Mouse (Mus musculus) heart, postnatal 14 days (tissue): ENCODE results near the gene Unc93b1. TPM values are rescaled to one million over a fixed set of nuclear protein-coding genes. Genes with fewer than 3 reads are reported as not detected.

ENCODE experiments used
- DNase-seq, 2 experiments: peaks; one replicate each; pipeline ENCODE4 v3.0.0; 2021 to 2022
- intact Hi-C: fragments of 180-260 bp; cut with DNase I; formaldehyde crosslinking; loops from one replicate; pipeline ENCODE4 v1.15.1; 2025
- total RNA-seq, 2 experiments: library from RNA; stranded (reverse); gene quantifications; 2 replicates each; pipeline ENCODE4 v1.2.3; 2021

Unc93b1 gene
- total RNA-seq, 2 experiments from 2014 or later: 21.7 to 21.9 TPM

DNA sequence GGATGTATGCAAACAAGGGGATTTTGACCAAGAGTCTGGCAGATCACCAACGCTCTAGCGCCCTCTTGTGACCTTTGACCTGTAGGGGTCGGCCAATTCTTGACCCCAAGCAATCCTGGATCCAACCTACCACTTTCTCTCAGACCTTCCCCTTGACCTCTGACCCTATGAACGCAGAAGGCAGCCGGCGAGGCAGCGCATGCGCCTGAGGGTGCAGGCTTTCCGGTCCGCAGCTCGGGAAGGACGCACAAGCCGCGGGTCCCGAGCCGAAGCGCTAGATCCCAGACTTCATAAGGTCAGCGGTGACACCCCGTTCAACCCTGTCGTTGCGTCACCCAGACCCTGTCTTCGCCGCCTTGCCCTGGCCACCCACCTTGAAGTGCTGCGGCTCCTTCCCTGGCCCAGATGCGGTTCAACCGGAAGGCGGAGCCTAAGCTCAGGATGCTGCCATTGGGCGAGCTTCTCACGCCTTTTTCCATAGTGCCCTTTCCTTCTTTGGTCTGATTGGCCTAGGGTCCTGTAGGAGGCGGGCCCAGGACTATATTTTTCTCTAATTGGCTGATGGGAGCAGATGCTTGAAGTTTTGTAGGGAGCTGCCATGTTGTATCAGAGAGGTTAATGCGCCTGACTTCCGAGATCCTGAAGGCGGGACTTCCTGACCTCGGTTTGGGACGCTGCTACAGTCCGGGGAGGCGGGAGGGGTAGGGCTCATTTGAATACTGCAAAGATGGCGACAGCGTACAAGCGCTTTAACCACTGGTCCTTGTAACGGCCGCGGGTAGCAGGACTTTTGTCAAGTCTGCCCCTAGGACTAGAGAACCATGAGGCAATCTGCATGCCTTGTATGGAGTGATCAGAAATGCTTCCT, 22.4 kb upstream of the Unc93b1 start, which contains the start of gene Ndufs8:
Ndufs8 (minus strand) TSS at position 438 of the 868 bp plus-strand sequence.
- peak; percentile 86 to 89 for DNase-seq
- intact Hi-C loops: no loop called here

DNA sequence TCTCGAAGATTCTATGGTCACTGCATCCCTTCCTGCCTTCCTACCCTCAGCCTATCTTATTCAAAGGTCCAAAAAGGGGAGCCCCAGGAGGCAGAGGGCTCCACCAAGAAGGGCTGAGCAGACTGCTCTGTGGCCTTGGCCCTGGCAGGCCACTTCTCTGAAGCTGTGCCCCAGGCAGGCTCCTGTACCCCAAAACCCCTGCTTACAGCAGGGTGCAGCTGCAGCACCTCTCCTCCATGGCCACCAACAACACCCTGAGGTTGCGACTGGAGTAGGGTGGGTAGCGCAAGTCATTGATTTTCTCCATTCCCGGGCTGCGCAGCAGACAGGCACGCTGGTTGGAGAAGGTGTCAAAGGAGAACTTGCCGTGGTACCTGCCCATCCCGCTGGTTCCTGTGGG, 21.3 kb upstream of the Unc93b1 start:
- no peak for DNase-seq
- intact Hi-C loops: no loop called here

DNA sequence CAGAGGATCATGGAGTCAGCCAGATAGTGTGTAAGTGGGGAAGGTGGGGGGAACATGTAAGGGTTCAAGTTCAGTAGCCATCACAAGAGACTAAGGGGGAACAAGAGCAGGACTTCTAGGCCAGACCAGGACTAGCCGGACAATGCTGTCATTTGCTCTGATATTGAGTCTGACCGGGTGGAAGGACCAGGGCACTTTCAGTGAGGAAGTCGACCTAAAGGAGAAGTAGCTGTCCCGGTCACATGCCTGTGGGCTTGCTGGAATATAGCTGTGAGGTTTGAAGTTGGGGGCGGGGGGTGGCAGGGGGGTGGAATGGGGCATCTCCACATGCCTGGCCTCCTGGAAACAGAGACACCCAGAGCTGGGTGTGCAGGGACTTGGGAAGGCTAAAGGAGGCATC, 20.5 kb upstream of the Unc93b1 start:
- intact Hi-C loops: no loop called here
- DNase-seq: no peak

- DNase-seq: no peak
- intact Hi-C loops: no loop called here
Measured at GRCm38 (mm10) chr19:3916727-3917126, 18.3 kb upstream of the Unc93b1 start.

DNA sequence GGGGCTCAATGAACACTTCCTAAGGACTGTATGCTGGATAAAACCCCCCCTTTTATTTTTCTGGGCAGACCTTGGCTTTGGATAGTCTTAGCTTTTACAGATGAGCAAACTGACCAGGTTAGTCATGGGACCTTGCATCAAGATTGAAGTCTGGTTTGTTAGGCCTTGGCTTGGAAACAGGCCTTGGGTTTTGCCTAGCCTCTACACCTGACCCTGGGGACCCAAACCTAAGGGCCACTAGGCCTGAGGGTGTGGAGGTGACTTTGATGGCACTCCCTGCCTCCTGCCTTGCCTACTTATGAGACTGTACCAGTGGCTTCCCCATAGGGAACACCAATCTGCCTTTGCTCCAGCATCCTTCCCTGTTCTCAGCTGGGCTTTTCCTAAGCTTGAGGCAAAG, 15.1 kb upstream of the Unc93b1 start:
- intact Hi-C loops: no loop called here
- no peak for DNase-seq

- intact Hi-C loops: no loop called here
- DNase-seq: no peak
Measured at GRCm38 (mm10) chr19:3922661-3923371, 12.2 kb upstream of the Unc93b1 start.

GRCm38 (mm10) chr19:3923586-3923985, 11.4 kb upstream of the Unc93b1 start:
- DNase-seq: peak; percentile 59 to 63
- intact Hi-C loops: no loop called here

DNA sequence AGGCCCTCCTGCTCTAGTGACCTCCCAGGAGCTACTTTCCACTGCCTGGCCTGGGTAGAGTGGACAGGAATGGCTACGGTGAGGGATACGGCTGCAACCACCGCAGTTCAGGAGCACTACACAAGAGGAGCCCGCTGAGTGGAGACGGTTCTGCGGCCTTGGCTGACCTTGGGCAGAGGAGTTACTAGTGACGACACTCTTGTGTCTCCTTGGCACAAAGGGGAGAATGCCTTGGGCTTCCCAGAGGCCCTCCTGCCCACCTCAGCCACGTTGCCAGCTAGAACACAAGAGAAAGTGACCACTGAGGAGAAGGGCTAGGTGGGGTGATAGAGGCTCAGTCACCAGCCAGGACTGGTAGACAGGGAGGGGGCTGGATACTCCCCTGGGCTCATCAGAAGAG, 10.8 kb upstream of the Unc93b1 start:
- intact Hi-C loops: no loop called here
- no peak for DNase-seq

GRCm38 (mm10) chr19:3924868-3925267, 10.1 kb upstream of the Unc93b1 start:
- DNase-seq: no peak
- intact Hi-C loops: no loop called here

DNA sequence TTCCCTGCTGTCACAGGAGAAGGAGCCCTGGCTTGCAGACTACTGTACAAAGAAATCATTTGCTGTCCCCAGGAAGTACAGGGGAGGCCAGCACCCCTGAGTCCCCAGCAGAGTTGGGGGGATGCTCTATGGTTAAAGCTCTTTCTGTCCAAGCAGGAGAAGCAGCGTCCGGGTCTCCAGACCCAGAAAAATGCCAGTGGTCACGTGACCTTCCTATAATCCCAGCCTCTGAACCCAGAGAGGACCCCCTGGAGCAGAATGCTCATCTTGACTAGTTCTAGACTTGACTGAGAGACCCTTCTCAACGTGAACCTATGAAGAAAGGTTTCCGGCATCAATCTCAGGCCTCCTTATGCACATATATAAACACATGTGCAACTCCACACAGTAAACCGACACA, 9.1 kb upstream of the Unc93b1 start:
- intact Hi-C loops: no loop called here
- DNase-seq: no peak

GRCm38 (mm10) chr19:3926279-3926678, 8.7 kb upstream of the Unc93b1 start:
- no peak for DNase-seq
- intact Hi-C loops: no loop called here

DNA sequence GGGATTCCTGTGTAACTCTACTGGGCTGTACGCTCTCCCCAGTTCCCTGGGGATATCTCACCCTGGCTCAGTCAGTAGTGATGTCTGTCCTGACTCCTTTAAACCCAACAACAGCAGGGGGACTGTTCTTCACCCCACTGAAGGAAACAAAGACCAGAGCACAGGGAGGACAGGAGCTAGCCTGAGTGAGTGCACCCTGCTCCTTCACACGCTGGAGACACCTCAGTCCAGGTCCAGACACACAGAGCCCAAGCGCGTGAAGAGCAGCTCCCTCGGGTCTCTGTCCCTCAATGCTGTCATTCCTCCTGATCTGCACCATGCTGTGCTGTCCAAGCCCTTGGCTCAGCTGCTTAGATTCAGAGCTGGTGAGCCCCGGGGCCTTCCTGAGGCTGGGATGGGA, 8.3 kb upstream of the Unc93b1 start:
- intact Hi-C loops: no loop called here
- no peak for DNase-seq

GRCm38 (mm10) chr19:3927989-3928388, 7.0 kb upstream of the Unc93b1 start:
- intact Hi-C loops: no loop called here

GRCm38 (mm10) chr19:3928779-3929178, 6.2 kb upstream of the Unc93b1 start:
- intact Hi-C loops: no loop called here
- no peak for DNase-seq

More at GRCm38 (mm10) chr19:3927989-3928388, 7.0 kb upstream of the Unc93b1 start:
- DNase-seq: no peak

- intact Hi-C loops: no loop called here
- peak; percentile 92 to 94 for DNase-seq
Measured at GRCm38 (mm10) chr19:3929211-3929941, 5.6 kb upstream of the Unc93b1 start, which contains the start of gene Aldh3b1. TSS of gene Aldh3b1 (minus strand) at chr19:3929808.

DNA sequence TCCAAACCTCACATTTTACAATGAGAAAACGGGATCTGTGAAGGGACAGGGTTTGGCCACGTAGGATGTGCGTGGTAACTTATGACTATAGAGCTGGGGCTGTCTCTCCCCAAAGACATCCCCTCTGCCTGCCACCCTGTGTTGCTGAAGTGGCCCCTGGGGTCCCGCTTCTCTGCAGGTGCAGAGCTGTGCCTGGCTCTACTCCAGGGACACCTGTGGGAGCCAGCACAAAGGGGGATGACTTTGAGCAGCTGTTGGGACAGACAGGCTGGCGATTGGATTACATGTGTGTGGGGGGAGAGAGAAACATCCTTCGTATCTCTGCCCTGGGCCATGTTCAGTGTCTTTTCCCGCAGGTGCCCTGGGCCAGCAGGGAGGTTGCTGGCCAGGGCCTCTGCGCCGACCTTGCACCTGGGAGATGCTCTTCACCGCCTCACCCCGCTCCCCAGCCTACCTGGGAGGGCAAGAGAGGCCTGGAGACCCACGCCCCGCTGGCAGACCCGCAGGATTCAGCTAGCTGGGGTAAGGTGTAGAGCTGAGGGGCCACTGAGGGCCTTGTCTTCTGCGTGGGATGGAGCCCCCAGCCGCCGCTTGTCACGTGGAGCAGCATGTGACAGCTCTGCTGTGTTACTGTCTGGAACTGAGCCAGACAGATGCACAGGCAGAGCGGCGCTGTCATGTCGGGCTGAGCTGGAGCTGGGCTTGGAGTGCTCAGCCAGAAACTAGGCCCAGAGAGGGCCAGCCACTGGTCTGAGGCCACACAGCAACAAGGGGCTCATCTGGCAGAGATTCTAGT, 4.5 kb upstream of the Unc93b1 start:
- DNase-seq: no peak

DNA sequence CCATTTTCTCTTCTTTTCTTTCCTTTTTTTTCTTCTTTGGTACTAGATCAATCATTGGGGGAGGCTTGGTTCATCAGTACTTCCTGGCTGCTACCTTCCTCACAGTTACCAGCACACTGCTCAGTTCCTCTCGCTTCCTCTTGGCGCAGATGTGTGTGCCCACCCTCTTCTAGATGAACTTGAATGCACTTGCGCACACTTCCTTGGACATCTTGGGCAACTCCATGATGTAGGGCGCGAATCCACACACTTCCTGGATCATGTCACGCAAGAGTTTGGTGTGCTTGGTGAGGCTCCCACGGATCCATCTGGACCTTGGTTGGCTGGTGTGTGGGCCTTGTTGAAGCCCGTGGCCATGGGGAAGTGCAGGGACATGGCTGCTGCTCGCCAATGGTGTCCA, 3.3 kb upstream of the Unc93b1 start:
- no peak for DNase-seq
- intact Hi-C loops: no loop called here

More for the DNA sequence above, 4.5 kb upstream of the Unc93b1 start:
- intact Hi-C loops: no loop called here

- peak; percentile 60 to 71 for DNase-seq
- intact Hi-C loops: loop anchor here (5.0 kb wide), 2 partner anchors 34 to 84 kb away; partner anchors contain the start of gene Chka
Measured at GRCm38 (mm10) chr19:3935896-3936850, 1.2 kb downstream of the Unc93b1 start.

DNA sequence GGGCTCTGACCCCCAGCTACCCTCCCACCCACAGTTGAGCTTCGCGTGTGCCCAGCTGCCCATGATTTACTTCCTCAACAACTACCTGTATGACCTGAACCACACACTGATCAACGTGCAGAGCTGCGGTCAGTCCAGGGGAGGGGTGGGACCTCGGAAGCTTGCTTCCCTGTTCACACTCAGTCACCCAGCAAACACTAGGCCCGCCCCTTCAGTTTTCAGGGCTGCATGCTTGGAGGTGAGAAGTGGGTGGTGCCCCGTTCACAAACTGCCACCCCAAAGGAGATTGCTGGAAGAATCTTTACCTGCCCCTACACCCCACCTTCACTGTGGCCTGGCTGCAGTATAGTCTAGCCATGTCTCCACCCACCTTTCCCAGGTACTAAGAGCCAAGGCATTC, 7.3 kb downstream of the Unc93b1 start:
- no peak for DNase-seq
- intact Hi-C loops: no loop called here
